Mouse (Mus musculus) layer of hippocampus, adult 11-12 months (tissue): ENCODE data around the gene Lemd1.
A peak's percentile ranks its signal among the peaks of the same experiment; 100 is the strongest.
"Not testable (repeated sequence)": the region's sequence is repeated elsewhere in the genome, so short reads cannot be mapped to it uniquely, and the experiment has no call there.

Experiments
- DNase-seq: peaks from one replicate; pipeline ENCODE4 v3.0.0; 2022; ENCODE audit warnings: low spot score

The Lemd1 gene

GRCm38 (mm10) chr1:132191093-132191785, at the start of gene Lemd1, which contains the start of gene AC124108.1:
Lemd1 (plus strand) TSS chr1:132191431.
AC124108.1 (plus strand) TSS chr1:132191457.
- no peak for DNase-seq

- no peak for DNase-seq
These were observed 49.5 kb upstream of the Lemd1 start for GRCm38 (mm10) chr1:132141753-132142152.

GRCm38 (mm10) chr1:132143079-132143478, 48.2 kb upstream of the Lemd1 start:
- no peak for DNase-seq

GRCm38 (mm10) chr1:132143730-132144129, 47.5 kb upstream of the Lemd1 start:
- DNase-seq: no peak

GRCm38 (mm10) chr1:132144223-132144622, 47.0 kb upstream of the Lemd1 start:
- peak; percentile 67 for DNase-seq

GRCm38 (mm10) chr1:132144837-132145236, 46.4 kb upstream of the Lemd1 start:
- DNase-seq: no peak

GRCm38 (mm10) chr1:132145973-132146685, 45.1 kb upstream of the Lemd1 start:
- DNase-seq: no peak

GRCm38 (mm10) chr1:132149410-132149809, 41.8 kb upstream of the Lemd1 start:
- DNase-seq: no peak

- DNase-seq: no peak
These were observed 41.1 kb upstream of the Lemd1 start for GRCm38 (mm10) chr1:132150171-132150570.

- no peak for DNase-seq
These were observed 40.2 kb upstream of the Lemd1 start for GRCm38 (mm10) chr1:132150817-132151601.

GRCm38 (mm10) chr1:132151908-132152307, 39.3 kb upstream of the Lemd1 start:
- DNase-seq: no peak

- no peak for DNase-seq
These were observed 38.0 kb upstream of the Lemd1 start for GRCm38 (mm10) chr1:132153086-132153690.

- DNase-seq: no peak
These were observed 37.5 kb upstream of the Lemd1 start for GRCm38 (mm10) chr1:132153691-132154090.

GRCm38 (mm10) chr1:132155737-132156136, 35.5 kb upstream of the Lemd1 start:
- peak; percentile 86 for DNase-seq

GRCm38 (mm10) chr1:132157016-132157781, 34.0 kb upstream of the Lemd1 start:
- peak; percentile 87 for DNase-seq

GRCm38 (mm10) chr1:132157808-132158207, 33.4 kb upstream of the Lemd1 start:
- DNase-seq: no peak

GRCm38 (mm10) chr1:132158741-132159140, 32.5 kb upstream of the Lemd1 start:
- no peak for DNase-seq

- no peak for DNase-seq
These were observed 31.6 kb upstream of the Lemd1 start for GRCm38 (mm10) chr1:132159681-132160080.

- no peak for DNase-seq
These were observed 29.9 kb upstream of the Lemd1 start for GRCm38 (mm10) chr1:132161211-132161880.

- not testable (repeated sequence) for DNase-seq
These were observed 28.6 kb upstream of the Lemd1 start for GRCm38 (mm10) chr1:132162618-132163017.
